Mouse (Mus musculus) midbrain, embryonic 14.5 days (tissue): ENCODE data around the gene Gm47841. TPM values are rescaled to one million over a fixed set of nuclear protein-coding genes. Genes with fewer than 3 reads are reported as not detected.

ENCODE experiments used
- ATAC-seq: fragments of 200-750 bp; cut with Nextera tagmentation; 2 replicates; pipeline ENCODE4 v1.8.0; 2017; ENCODE audit warnings: moderate number of reproducible peaks, moderate library complexity; ENCODE audit not compliant: low FRiP score, low TSS enrichment
- DNase-seq: peaks from one replicate; pipeline ENCODE4 v3.0.0-alpha.2; 2015
- H3K27ac ChIP-seq: fragments of 300-500 bp; sonication (generic); replicated peaks from 2 replicates; pipeline ENCODE4 v1.5.1; 2014; ENCODE audit warnings: mild to moderate bottlenecking, low read depth, low read length, moderate library complexity
- H3K27me3 ChIP-seq: fragments of 300-500 bp; sonication (generic); 2 replicates; pipeline ENCODE4 v1.6.1; 2014; ENCODE audit warnings: low read length, control low read depth, mixed read lengths; ENCODE audit not compliant: control insufficient read depth, insufficient read depth
- H3K36me3 ChIP-seq: fragments of 300-500 bp; sonication (generic); 2 replicates; pipeline ENCODE4 v1.6.1; 2014; ENCODE audit warnings: low read length, control low read depth; ENCODE audit not compliant: control insufficient read depth, insufficient read depth
- H3K4me1 ChIP-seq: fragments of 300-500 bp; sonication (generic); 2 replicates; pipeline ENCODE4 v1.6.1; 2014; ENCODE audit warnings: mild to moderate bottlenecking, antibody characterized with exemption, low read length, control low read depth; ENCODE audit not compliant: control insufficient read depth, insufficient read depth
- H3K4me2 ChIP-seq: fragments of 300-500 bp; sonication (generic); 2 replicates; pipeline ENCODE4 v1.6.1; 2014; ENCODE audit warnings: mild to moderate bottlenecking, low read length, moderate library complexity
- H3K4me3 ChIP-seq: fragments of 300-500 bp; sonication (generic); replicated peaks from 2 replicates; pipeline ENCODE4 v1.5.1; 2014; ENCODE audit warnings: low read depth, low read length
- H3K9ac ChIP-seq: fragments of 300-500 bp; sonication (generic); replicated peaks from 2 replicates; pipeline ENCODE4 v1.6.1; 2014; ENCODE audit warnings: mild to moderate bottlenecking, low read length, moderate library complexity
- H3K9me3 ChIP-seq: fragments of 300-500 bp; sonication (generic); 2 replicates; pipeline ENCODE4 v1.6.1; 2016; ENCODE audit warnings: low read length, control low read depth, mixed read lengths; ENCODE audit not compliant: control insufficient read depth
- WGBS: fragments of 180-500 bp; shearing (Covaris S2); extraction: QIAGEN DNeasy Blood & Tissue Kit; methylation state at CpG from one replicate; pipeline ENCODE4 v1.1.7; 2014; 5-methylcytosine and 5-hydroxymethylcytosine counted together
- polyA plus RNA-seq: library from polyadenylated mRNA; unstranded; fragments of >200 nt; fragmentation: Nextera tagmentation; extraction: Ambion mirVana; gene quantifications from 2 replicates; pipeline ENCODE4 v1.2.1, GENCODE M21; 2014

The Gm47841 gene
- polyA plus RNA-seq = not detected in 2 replicates

GRCm38 (mm10) chr15:101047194-101047555 lies at the start of gene Gm47841:
Gene Gm47841, minus strand, starts transcription at chr15:101047397.
- peak within 1 kb of the TSS; percentile 99 for H3K4me2 ChIP-seq
- H3K36me3 ChIP-seq = peaks cover 2% of the 10 kb centered on the region; the same call in 1 of the 2 replicates
- no peak within 1 kb of the TSS for H3K27ac ChIP-seq
- 1% methylated on average over 23 of the region's 23 CpGs for WGBS
- peaks cover 16% of the 10 kb centered on the region for H3K4me1 ChIP-seq
- H3K9me3 ChIP-seq = no peaks in the 10 kb centered on the region
- H3K9ac ChIP-seq = peak within 1 kb of the TSS; percentile 56
- ATAC-seq (no peak), DNase-seq (no peak)
- peak within 1 kb of the TSS; percentile 46 for H3K4me3 ChIP-seq
- H3K27me3 ChIP-seq = peaks cover 64% of the 10 kb centered on the region

- Histone ChIP-seq H3K4me3 (no peak overlapping the region), H3K9me3 (no peaks in the 10 kb centered on the region), H3K4me2 (no peak overlapping the region), H3K36me3 (no peaks in the 10 kb centered on the region), H3K9ac (no peak overlapping the region), H3K4me1 (peaks cover 33% of the 10 kb centered on the region), H3K27ac (no peak overlapping the region), H3K27me3 (no peaks in the 10 kb centered on the region)
- DNase-seq = no peak
- ATAC-seq = no peak
- WGBS = 52% methylated on average over 3 of the region's 3 CpGs
Observed at GRCm38 (mm10) chr15:101095392-101095791, 48.2 kb upstream of the Gm47841 start.

- H3K9me3 ChIP-seq = no peaks in the 10 kb centered on the region
- H3K9ac ChIP-seq = no peak overlapping the region
- no peaks in the 10 kb centered on the region for H3K27me3 ChIP-seq
- DNase-seq (no peak), ATAC-seq (no peak)
- H3K4me3 ChIP-seq = no peak overlapping the region
- H3K4me2 ChIP-seq = no peak overlapping the region
- H3K4me1 ChIP-seq = peaks cover 33% of the 10 kb centered on the region
- WGBS = 68% methylated on average over 9 of the region's 9 CpGs
- no peaks in the 10 kb centered on the region for H3K36me3 ChIP-seq
- H3K27ac ChIP-seq = no peak overlapping the region
Observed at GRCm38 (mm10) chr15:101094979-101095378, 47.8 kb upstream of the Gm47841 start.

- 37% methylated on average over 6 of the region's 6 CpGs for WGBS
- DNase-seq = no peak
- H3K27me3 ChIP-seq = no peaks in the 10 kb centered on the region
- H3K9me3 ChIP-seq = no peaks in the 10 kb centered on the region
- no peak overlapping the region for H3K4me3 ChIP-seq
- no peak for ATAC-seq
- H3K27ac ChIP-seq = peak overlapping the region; percentile 67; the same call in 1 of the 2 replicates
- no peak overlapping the region for H3K4me2 ChIP-seq
- H3K9ac ChIP-seq = no peak overlapping the region
- no peaks in the 10 kb centered on the region for H3K36me3 ChIP-seq
- H3K4me1 ChIP-seq = peaks cover 33% of the 10 kb centered on the region
Observed at GRCm38 (mm10) chr15:101093988-101094387, 46.8 kb upstream of the Gm47841 start.

- Histone ChIP-seq H3K36me3 (no peaks in the 10 kb centered on the region), H3K27me3 (no peaks in the 10 kb centered on the region), H3K4me1 (peaks cover 34% of the 10 kb centered on the region), H3K9ac (no peak overlapping the region), H3K9me3 (no peaks in the 10 kb centered on the region), H3K4me2 (peak overlapping the region; percentile 34), H3K4me3 (no peak overlapping the region), H3K27ac (peak overlapping the region; percentile 67)
- WGBS = 7% methylated on average over 25 of the region's 25 CpGs
- DNase-seq (peak; percentile 81), ATAC-seq (peak; percentile 88)
Observed at GRCm38 (mm10) chr15:101092829-101093648, 45.8 kb upstream of the Gm47841 start.

- DNase-seq (peak; percentile 52), ATAC-seq (peak; percentile 44; the same call in 1 of the 2 replicates)
- Histone ChIP-seq H3K4me3 (no peak overlapping the region), H3K27me3 (no peaks in the 10 kb centered on the region), H3K4me2 (peak overlapping the region; percentile 34), H3K36me3 (no peaks in the 10 kb centered on the region), H3K9me3 (no peaks in the 10 kb centered on the region), H3K4me1 (peaks cover 27% of the 10 kb centered on the region), H3K9ac (no peak overlapping the region), H3K27ac (peak overlapping the region; percentile 67)
- WGBS = 24% methylated on average over 14 of the region's 14 CpGs
Observed at GRCm38 (mm10) chr15:101092121-101092828, 45.1 kb upstream of the Gm47841 start.

GRCm38 (mm10) chr15:101091551-101091950 lies 44.4 kb upstream of the Gm47841 start:
- Histone ChIP-seq H3K4me2 (no peak overlapping the region), H3K27me3 (no peaks in the 10 kb centered on the region), H3K9ac (no peak overlapping the region), H3K4me1 (peaks cover 26% of the 10 kb centered on the region), H3K9me3 (no peaks in the 10 kb centered on the region), H3K4me3 (no peak overlapping the region), H3K36me3 (no peaks in the 10 kb centered on the region), H3K27ac (no peak overlapping the region)
- ATAC-seq = no peak
- 96% methylated on average over 8 of the region's 8 CpGs for WGBS
- no peak for DNase-seq

- WGBS = 30% methylated on average over 4 of the region's 4 CpGs
- H3K27ac ChIP-seq = no peak overlapping the region
Observed at GRCm38 (mm10) chr15:101088291-101088690, 41.1 kb upstream of the Gm47841 start.

More at GRCm38 (mm10) chr15:101088291-101088690, 41.1 kb upstream of the Gm47841 start:
- H3K4me3 ChIP-seq = no peak overlapping the region
- peak; percentile 62 for DNase-seq
- no peaks in the 10 kb centered on the region for H3K36me3 ChIP-seq
- ATAC-seq = no peak
- H3K4me1 ChIP-seq = peaks cover 15% of the 10 kb centered on the region
- H3K9me3 ChIP-seq = no peaks in the 10 kb centered on the region
- H3K27me3 ChIP-seq = no peaks in the 10 kb centered on the region
- no peak overlapping the region for H3K4me2 ChIP-seq
- H3K9ac ChIP-seq = no peak overlapping the region
